Mouse (Mus musculus): Measurements from ENCODE around the gene Wasl. TPM values are rescaled to one million over a fixed set of nuclear protein-coding genes. Genes with fewer than 3 reads are reported as not detected.
A peak's percentile ranks its signal among the peaks of the same experiment; 100 is the strongest.

The Wasl gene
- total RNA-seq, 2 experiments from 2014 or later = 5.1 to 21.5 TPM

GRCm38 (mm10) chr6:24606512-24606911 lies 58.3 kb downstream of the Wasl start:
- no peak for ATAC-seq (replicated peaks; ENCODE audit: poor library complexity)

DNA sequence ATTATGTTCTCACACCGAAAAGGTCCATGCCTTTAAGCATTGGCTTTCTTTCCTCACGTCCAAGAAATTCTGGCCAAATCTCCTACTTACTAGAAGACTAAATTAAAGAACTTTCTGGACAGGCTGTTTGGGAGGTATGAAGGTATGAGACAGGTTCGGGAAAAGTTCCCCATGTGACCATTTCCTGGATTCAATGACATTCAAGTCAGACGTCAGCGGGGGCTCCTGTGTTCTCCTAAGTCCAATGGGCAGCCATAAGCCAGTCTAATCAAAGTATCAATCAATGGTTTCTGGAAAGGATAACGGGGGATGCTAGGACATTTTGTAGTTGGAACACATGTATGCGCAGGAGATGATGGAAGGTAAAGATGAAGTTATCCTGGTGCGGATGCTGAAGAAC lies 59.2 kb downstream of the Wasl start:
- ATAC-seq (replicated peaks; ENCODE audit: poor library complexity) = no peak

DNA sequence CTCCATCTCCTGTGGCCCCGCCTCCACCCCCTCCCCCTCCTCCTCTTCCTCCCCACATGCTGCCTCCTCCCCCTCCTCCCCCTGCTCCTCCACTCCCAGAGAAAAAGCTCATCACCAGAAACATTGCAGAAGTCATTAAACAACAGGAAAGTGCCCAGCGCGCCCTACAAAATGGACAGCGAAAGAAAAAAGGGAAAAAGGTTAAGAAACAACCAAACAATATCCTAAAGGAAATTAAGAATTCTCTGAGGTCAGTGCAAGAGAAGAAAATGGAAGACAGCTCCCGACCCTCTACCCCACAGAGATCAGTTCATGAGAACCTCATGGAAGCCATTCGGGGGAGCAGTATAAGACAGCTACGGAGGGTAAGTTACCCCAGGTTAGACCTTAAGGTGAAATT lies 60.5 kb downstream of the Wasl start:
- no peak for ATAC-seq (replicated peaks; ENCODE audit: poor library complexity)

DNA sequence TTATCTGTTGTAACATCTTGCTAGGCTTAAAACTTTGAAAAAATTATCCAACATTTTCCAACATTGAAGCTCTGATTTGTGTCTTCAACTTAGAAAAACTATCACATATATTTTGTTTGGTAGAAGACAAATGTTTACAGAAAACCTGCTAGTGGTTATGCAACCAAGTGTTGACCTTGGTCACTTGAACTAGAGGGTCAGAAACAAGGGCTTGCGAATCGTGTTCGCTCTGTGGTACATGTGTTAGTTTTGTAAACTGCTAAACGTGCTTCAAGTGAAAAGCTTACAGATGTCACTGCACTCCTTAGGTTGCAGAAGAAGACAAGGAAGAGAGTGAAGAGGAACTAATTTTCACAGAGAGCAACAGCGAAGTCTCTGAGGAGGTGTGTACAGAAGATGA lies 61.8 kb downstream of the Wasl start:
- ATAC-seq (replicated peaks; ENCODE audit: poor library complexity) = no peak

DNA sequence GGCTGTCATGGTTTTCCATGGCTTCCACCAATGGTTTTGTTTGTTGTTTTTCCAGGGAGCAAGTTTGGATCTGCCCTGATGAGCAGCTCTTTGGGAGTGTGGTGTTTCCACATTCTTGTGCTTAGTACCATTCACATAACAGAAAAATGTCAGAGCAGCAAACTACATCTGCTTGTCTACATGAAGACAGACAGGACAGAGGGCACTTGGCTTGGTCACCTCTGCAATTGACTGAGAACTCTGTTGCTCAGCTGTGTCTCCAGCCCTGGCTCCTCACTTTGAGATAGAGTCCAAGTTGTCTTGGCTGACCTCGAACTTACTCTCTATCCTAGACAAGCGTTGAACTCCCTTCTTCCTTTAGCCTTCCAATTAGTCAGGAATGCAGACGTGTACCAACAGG lies 62.5 kb downstream of the Wasl start:
- no peak for ATAC-seq (replicated peaks; ENCODE audit: poor library complexity)

- ATAC-seq (replicated peaks; ENCODE audit: poor library complexity) = no peak
Observed at GRCm38 (mm10) chr6:24601668-24602067, 63.1 kb downstream of the Wasl start.

- no peak for ATAC-seq (replicated peaks; ENCODE audit: poor library complexity)
Observed at GRCm38 (mm10) chr6:24600726-24601125, 64.1 kb downstream of the Wasl start.

DNA sequence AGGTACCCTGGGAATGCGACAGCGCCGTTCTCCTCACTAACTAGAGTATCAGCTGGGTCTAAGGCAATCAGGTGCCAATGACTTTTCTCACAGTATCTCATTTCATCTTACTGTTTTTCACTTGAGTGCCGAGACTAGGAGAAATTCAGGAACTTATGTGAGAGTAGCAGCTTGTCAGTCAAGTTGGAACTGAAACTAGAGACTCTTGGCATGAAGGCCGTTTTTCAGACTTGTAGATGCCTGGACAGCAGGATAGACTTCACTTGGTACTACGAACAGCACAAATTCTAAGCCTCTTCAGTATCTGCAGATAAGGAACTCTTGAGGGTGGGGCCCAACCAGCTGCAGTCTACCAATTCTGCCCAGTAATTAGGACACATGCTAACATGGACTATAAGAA lies 64.7 kb downstream of the Wasl start:
- peak; percentile 42; the same call in 1 of the 2 replicates for ATAC-seq (replicated peaks; ENCODE audit: poor library complexity)

GRCm38 (mm10) chr6:24599639-24600038 lies 65.2 kb downstream of the Wasl start:
- no peak for ATAC-seq (replicated peaks; ENCODE audit: poor library complexity)

GRCm38 (mm10) chr6:24599179-24599578 lies 65.6 kb downstream of the Wasl start:
- no peak for ATAC-seq (replicated peaks; ENCODE audit: poor library complexity)

- ATAC-seq (replicated peaks; ENCODE audit: poor library complexity) = no peak
Observed at GRCm38 (mm10) chr6:24597500-24597899, 67.3 kb downstream of the Wasl start, which contains the start of gene Lmod2. Lmod2 (plus strand) TSS chr6:24597762.

GRCm38 (mm10) chr6:24591525-24592218 lies 73.1 kb downstream of the Wasl start:
- ATAC-seq (replicated peaks; ENCODE audit: poor library complexity) = no peak

- no peak for ATAC-seq (replicated peaks; ENCODE audit: poor library complexity)
Observed at GRCm38 (mm10) chr6:24590282-24590681, 74.5 kb downstream of the Wasl start.

GRCm38 (mm10) chr6:24586885-24587284 lies 77.9 kb downstream of the Wasl start:
- no peak for ATAC-seq (replicated peaks; ENCODE audit: poor library complexity)

GRCm38 (mm10) chr6:24585431-24586310 lies 79.1 kb downstream of the Wasl start:
- no peak for ATAC-seq (replicated peaks; ENCODE audit: poor library complexity)

GRCm38 (mm10) chr6:24583456-24583855 lies 81.4 kb downstream of the Wasl start:
- ATAC-seq (replicated peaks; ENCODE audit: poor library complexity) = no peak

DNA sequence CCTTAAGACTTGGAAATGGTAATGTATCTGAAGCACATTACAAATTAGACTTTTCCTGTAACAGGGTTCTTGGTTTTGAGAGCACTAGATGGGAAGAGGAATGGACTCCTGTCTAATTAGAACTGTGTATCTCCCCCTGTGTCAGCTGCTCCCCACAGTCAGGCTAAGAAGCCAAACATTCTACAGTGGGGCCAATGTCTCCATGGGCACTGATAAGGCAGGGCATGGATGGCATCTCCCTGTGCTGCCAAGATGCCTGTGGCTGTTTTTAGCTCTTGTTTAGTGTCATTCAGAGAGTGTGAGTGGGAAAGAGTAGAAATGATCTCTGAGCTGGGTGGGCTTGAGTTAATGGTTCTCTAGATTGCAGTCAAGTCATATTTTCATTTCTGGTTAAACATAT lies 91.5 kb downstream of the Wasl start:
- no peak for ATAC-seq (replicated peaks; ENCODE audit: poor library complexity)

- ATAC-seq (replicated peaks; ENCODE audit: poor library complexity) = no peak
Observed at GRCm38 (mm10) chr6:24572431-24572830, 92.4 kb downstream of the Wasl start.

- no peak for ATAC-seq (replicated peaks; ENCODE audit: poor library complexity)
Observed at GRCm38 (mm10) chr6:24571126-24571525, 93.7 kb downstream of the Wasl start.

DNA sequence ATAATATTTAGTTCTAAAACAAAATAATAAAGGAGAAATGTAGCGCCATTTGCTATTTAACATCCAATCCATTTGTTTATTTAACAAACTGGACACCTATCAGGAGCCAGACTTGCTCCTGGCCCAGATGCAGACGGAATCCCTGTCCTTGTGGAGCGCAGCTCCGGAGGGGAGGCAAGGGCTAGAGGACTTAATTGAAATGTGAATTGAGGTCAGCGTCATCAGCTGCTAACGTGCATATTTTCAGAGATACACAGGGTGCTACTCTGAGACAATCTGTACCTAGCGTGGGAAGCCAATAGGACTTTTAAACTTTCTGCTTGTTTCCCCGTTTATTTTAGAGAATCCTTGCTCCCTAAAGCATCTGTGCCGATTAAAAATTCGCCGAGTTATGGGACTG lies 94.5 kb downstream of the Wasl start:
- no peak for ATAC-seq (replicated peaks; ENCODE audit: poor library complexity)

DNA sequence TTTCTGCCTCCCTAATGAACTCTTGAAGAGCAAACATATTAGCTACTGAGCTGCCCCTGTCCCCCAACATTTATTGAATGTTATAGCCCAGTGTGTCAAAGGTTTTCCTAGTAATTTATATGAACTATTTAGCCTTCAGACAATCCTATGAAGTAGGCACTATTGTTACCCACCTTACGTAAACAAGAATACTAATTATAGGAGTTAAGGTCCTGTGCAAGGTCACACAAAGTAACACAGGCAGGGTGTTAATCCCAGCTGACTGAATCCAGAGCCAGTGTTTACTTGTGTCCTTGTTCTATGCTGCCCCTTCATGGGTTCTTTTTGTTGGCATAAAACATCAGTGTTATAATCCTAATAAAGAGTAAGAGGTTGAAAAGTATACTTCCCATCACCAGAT lies 95.1 kb downstream of the Wasl start:
- no peak for ATAC-seq (replicated peaks; ENCODE audit: poor library complexity)

- ATAC-seq (replicated peaks; ENCODE audit: poor library complexity) = no peak
Observed at GRCm38 (mm10) chr6:24568963-24569362, 95.8 kb downstream of the Wasl start.
